Mouse (Mus musculus) liver, embryonic 14.5 days (tissue): Measurements from ENCODE around the gene Ildr2.

Experiments used
- CTCF ChIP-seq: IDR thresholded peaks from 2 replicates; pipeline ENCODE4 v1.5.1; 2016; ENCODE audit warnings: antibody characterized with exemption, low read depth, control low read depth
- EP300 ChIP-seq: IDR thresholded peaks from 2 replicates; pipeline ENCODE4 v1.6.1; 2016; ENCODE audit warnings: antibody characterized with exemption, low read depth

- no peak for TF ChIP-seq CTCF
- TF ChIP-seq EP300, result no peak
Observed at GRCm38 (mm10) chr1:166360896-166361295, 107.0 kb downstream of the Ildr2 start.
